Mouse (Mus musculus): Measurements from ENCODE around the gene Stat3.

The Stat3 gene

GRCm38 (mm10) chr11:100963647-100964046 lies 24.3 kb upstream of the Stat3 start:
- DNase-seq (ENCODE audit: low spot score in 2 of 2), result peak; percentile 60 to 71

- DNase-seq (ENCODE audit: low spot score in 2 of 2), result peak; percentile 64 to 70
Measured at GRCm38 (mm10) chr11:100962371-100962911, 23.1 kb upstream of the Stat3 start.

GRCm38 (mm10) chr11:100960540-100960939 lies 21.2 kb upstream of the Stat3 start:
- DNase-seq (ENCODE audit: low spot score in 2 of 2), result peak in 1 of 2 experiments; percentile 31

- no peak for DNase-seq (ENCODE audit: low spot score in 2 of 2)
Measured at GRCm38 (mm10) chr11:100959826-100960225, 20.5 kb upstream of the Stat3 start.

- peak; percentile 42 to 72 for DNase-seq (ENCODE audit: low spot score in 2 of 2)
Measured at GRCm38 (mm10) chr11:100959464-100959810, 20.1 kb upstream of the Stat3 start.

- no peak for DNase-seq (ENCODE audit: low spot score in 2 of 2)
Measured at GRCm38 (mm10) chr11:100958613-100959463, 19.5 kb upstream of the Stat3 start.

GRCm38 (mm10) chr11:100957915-100958469 lies 18.7 kb upstream of the Stat3 start:
- DNase-seq (ENCODE audit: low spot score in 2 of 2), result no peak

- DNase-seq (ENCODE audit: low spot score in 2 of 2), result peak; percentile 77 to 94
Measured at GRCm38 (mm10) chr11:100957244-100957643, 17.9 kb upstream of the Stat3 start.

- DNase-seq (ENCODE audit: low spot score in 2 of 2), result no peak
Measured at GRCm38 (mm10) chr11:100949540-100949939, 10.2 kb upstream of the Stat3 start.

- no peak for DNase-seq (ENCODE audit: low spot score in 2 of 2)
Measured at GRCm38 (mm10) chr11:100948317-100948716, 9.0 kb upstream of the Stat3 start.

- DNase-seq (ENCODE audit: low spot score in 2 of 2), result no peak
Measured at GRCm38 (mm10) chr11:100947548-100947947, 8.2 kb upstream of the Stat3 start.

- no peak for DNase-seq (ENCODE audit: low spot score in 2 of 2)
Measured at GRCm38 (mm10) chr11:100946862-100947261, 7.5 kb upstream of the Stat3 start.

GRCm38 (mm10) chr11:100942388-100942787 lies 3.0 kb upstream of the Stat3 start:
- no peak for DNase-seq (ENCODE audit: low spot score in 2 of 2)

GRCm38 (mm10) chr11:100938711-100939511 lies 429 bp downstream of the Stat3 start:
- no peak for DNase-seq (ENCODE audit: low spot score in 2 of 2)

- DNase-seq (ENCODE audit: low spot score in 2 of 2), result no peak
Measured at GRCm38 (mm10) chr11:100938112-100938511, 1.2 kb downstream of the Stat3 start.

- DNase-seq (ENCODE audit: low spot score in 2 of 2), result no peak
Measured at GRCm38 (mm10) chr11:100937295-100937694, 2.0 kb downstream of the Stat3 start.

GRCm38 (mm10) chr11:100935373-100936355 lies 3.7 kb downstream of the Stat3 start:
- no peak for DNase-seq (ENCODE audit: low spot score in 2 of 2)

- DNase-seq (ENCODE audit: low spot score in 2 of 2), result no peak
Measured at GRCm38 (mm10) chr11:100931254-100931921, 8.0 kb downstream of the Stat3 start.

- DNase-seq (ENCODE audit: low spot score in 2 of 2), result no peak
Measured at GRCm38 (mm10) chr11:100930611-100931010, 8.7 kb downstream of the Stat3 start.

- DNase-seq (ENCODE audit: low spot score in 2 of 2), result no peak
Measured at GRCm38 (mm10) chr11:100927386-100927785, 12.0 kb downstream of the Stat3 start.

All from urinary bladder, postnatal 4 days (tissue).